Mouse (Mus musculus): ENCODE measurements around the gene Ctc1.

- TF ChIP-seq CTCF (IDR thresholded peaks at IDR 0.05; ENCODE audit: low read depth) (no peak), EP300 (IDR thresholded peaks at IDR 0.05; ENCODE audit: low read depth) (no peak)
These were observed 22.6 kb upstream of the Ctc1 start for GRCm38 (mm10) chr11:68993122-68993521.
